Mouse (Mus musculus): Measurements from ENCODE around the gene Gigyf2.

DNA sequence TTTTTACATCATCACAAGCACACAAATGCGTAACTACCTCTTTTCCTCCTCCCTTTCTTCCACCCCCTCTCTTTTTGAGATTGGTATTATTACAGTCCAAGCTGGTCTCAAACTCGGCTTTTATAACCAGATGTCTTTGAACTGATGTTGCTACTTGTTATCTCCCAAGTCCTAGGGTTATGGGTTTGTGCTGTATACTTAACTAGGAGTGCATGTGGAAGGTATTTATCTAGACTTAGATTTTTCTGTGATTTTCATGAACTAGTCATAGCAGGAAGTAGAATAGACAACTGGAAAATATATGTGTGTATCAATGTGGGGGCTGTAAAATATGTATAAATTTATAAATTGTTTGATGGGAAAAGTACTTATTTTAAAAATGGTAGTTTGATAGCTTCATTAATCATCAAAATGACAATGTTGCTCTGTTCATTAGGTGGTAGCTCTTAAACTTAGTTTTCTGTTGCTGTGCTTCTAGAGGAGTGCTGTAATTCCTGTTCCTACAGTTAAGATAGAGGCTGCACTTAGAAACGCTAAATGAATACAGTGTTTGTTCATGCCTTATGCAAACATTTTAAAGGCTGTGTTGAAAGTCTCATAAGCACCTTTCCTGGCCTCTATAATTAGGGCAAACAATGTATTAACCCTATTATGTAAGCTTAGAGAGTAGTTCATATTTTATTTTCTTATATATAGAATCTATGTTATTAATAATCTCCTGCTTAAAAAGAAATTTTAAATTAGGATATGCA is 66.8 kb downstream of the Gigyf2 start:
- TF ChIP-seq POLR2A (IDR thresholded peaks at IDR 0.05; ENCODE audit: insufficient read length, low read depth): no peak
- TF ChIP-seq SRF (IDR thresholded peaks at IDR 0.05; ENCODE audit: control insufficient read depth, insufficient read length, low read depth): no peak
- TF ChIP-seq TCF12 (IDR thresholded peaks at IDR 0.05; ENCODE audit: insufficient read depth, poor library complexity, severe bottlenecking): no peak

Data from myocyte (in vitro differentiated cells).